Mouse (Mus musculus) liver, embryonic 14.5 days (tissue): ENCODE results near the gene Fiz1. TPM values are rescaled to one million over a fixed set of nuclear protein-coding genes. Genes with fewer than 3 reads are reported as not detected.

Experiments
- ATAC-seq: fragments of 200-750 bp; cut with Nextera tagmentation; 2 replicates; pipeline ENCODE4 v1.8.0; 2017; ENCODE audit warnings: moderate number of reproducible peaks, mild to moderate bottlenecking, moderate library complexity; ENCODE audit not compliant: insufficient read depth
- DNase-seq, 3 experiments: peaks; one replicate each; pipeline ENCODE4 v3.0.0-alpha.2; 2012 to 2013; ENCODE audit warnings: low read depth in 3 of 3, low spot score in 3 of 3
- H3K27ac ChIP-seq: fragments of 300-500 bp; sonication (generic); 2 replicates; pipeline ENCODE4 v1.5.1; 2014; ENCODE audit warnings: moderate library complexity, mild to moderate bottlenecking, control low read depth, inconsistent platforms
- H3K27me3 ChIP-seq: fragments of 300-500 bp; sonication (generic); 2 replicates; pipeline ENCODE4 v1.6.1; 2014; ENCODE audit warnings: mild to moderate bottlenecking, low read length, moderate library complexity; ENCODE audit not compliant: control insufficient read depth, insufficient read depth
- H3K36me3 ChIP-seq: fragments of 300-500 bp; sonication (generic); replicated peaks from 2 replicates; pipeline ENCODE4 v1.6.1; 2014; ENCODE audit warnings: low read depth; ENCODE audit not compliant: control insufficient read depth, insufficient read depth
- H3K4me1 ChIP-seq, 2 experiments: fragments of 200-500 bp in 1 of 2; fragments of 300-500 bp in 1 of 2; sonication (generic) in 1 of 2; replicated peaks; 2 replicates each; pipeline ENCODE4 v1.6.1; 2012 to 2014; ENCODE audit warnings: antibody characterized with exemption in 1 of 2, inconsistent platforms in 1 of 2, low read length in 1 of 2; ENCODE audit not compliant: control insufficient read depth in 2 of 2, insufficient read depth in 2 of 2
- H3K4me2 ChIP-seq: fragments of 300-500 bp; sonication (generic); 2 replicates; pipeline ENCODE4 v1.6.1; 2014; ENCODE audit warnings: low read depth, mild to moderate bottlenecking, control low read depth, moderate library complexity
- H3K4me3 ChIP-seq, 2 experiments: fragments of 200-500 bp in 1 of 2; fragments of 300-500 bp in 1 of 2; sonication (generic) in 1 of 2; 2 replicates each; pipeline ENCODE4 v1.5.1; 2012 to 2014; ENCODE audit warnings: low read depth in 2 of 2, low read length in 2 of 2, mild to moderate bottlenecking in 2 of 2, control low read depth in 1 of 2, inconsistent platforms in 1 of 2, moderate library complexity in 1 of 2; ENCODE audit not compliant: insufficient read depth in 1 of 2
- H3K9ac ChIP-seq: fragments of 300-500 bp; sonication (generic); replicated peaks from 2 replicates; pipeline ENCODE4 v1.6.1; 2014; ENCODE audit warnings: mild to moderate bottlenecking, control low read depth, moderate library complexity
- H3K9me3 ChIP-seq: fragments of 300-500 bp; sonication (generic); 2 replicates; pipeline ENCODE4 v1.6.1; 2016; ENCODE audit warnings: low read length, mixed read lengths; ENCODE audit not compliant: control insufficient read depth
- CTCF ChIP-seq: IDR thresholded peaks from 2 replicates; pipeline ENCODE4 v1.5.1; 2016; ENCODE audit warnings: antibody characterized with exemption, low read depth, control low read depth
- EP300 ChIP-seq: IDR thresholded peaks from 2 replicates; pipeline ENCODE4 v1.6.1; 2016; ENCODE audit warnings: antibody characterized with exemption, low read depth
- WGBS: fragments of 180-500 bp; shearing (Covaris S2); extraction: QIAGEN DNeasy Blood & Tissue Kit; methylation state at CpG from one replicate; pipeline ENCODE4 v1.1.7; 2014; ENCODE audit not compliant: insufficient replicate concordance; 5-methylcytosine and 5-hydroxymethylcytosine counted together
- polyA plus RNA-seq, 2 experiments: library from polyadenylated mRNA; depleted of rRNA in 1 of 2; stranded (reverse) in 1 of 2; unstranded in 1 of 2; fragments of >200 nt; fragmentation: Nextera tagmentation in 1 of 2; extraction: Ambion mirVana in 1 of 2; gene quantifications; 2 replicates each; pipeline versions ENCODE4 v1.2.1 to v1.2.3; 2012 to 2014

Fiz1 gene
- polyA plus RNA-seq, 2 experiments, result 10.7 to 12.1 TPM

DNA sequence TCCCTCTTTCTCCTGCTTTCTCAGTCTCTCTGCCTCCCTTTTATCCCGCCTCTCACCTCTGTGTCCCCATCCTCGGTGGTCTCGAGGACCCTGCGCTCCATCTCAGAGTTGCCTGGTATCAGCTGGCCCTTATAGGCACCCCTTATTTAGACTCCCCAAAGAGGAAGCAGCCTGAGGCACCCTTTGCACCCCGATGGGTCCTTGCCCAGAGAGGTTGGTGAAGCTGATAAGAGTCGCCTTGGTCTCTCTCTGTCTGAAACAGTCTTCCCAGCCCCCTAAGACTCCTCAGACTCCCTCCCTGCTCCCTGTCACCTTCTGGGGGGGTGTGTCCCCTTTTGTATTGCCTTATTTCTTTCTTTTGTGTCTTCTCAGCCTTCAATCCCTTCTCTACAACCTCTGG is 43.4 kb downstream of the Fiz1 start, which contains the start of gene Sbk3:
TSS of gene Sbk3 (minus strand) at position 101 of the 400 bp plus-strand sequence.
- DNase-seq (no peak), ATAC-seq (no peak)
- H3K4me2 ChIP-seq, result no peak within 1 kb of the TSS
- H3K9me3 ChIP-seq, result no peaks in the 10 kb centered on the region
- H3K9ac ChIP-seq, result no peak within 1 kb of the TSS
- H3K4me3 ChIP-seq, result no peak within 1 kb of the TSS
- WGBS, result 28% methylated on average over 6 of the region's 6 CpGs
- H3K27ac ChIP-seq, result no peak within 1 kb of the TSS
- TF ChIP-seq EP300 (no peak), CTCF (no peak)
- H3K4me1 ChIP-seq, result no peaks in the 10 kb centered on the region
- H3K36me3 ChIP-seq, result no peaks in the 10 kb centered on the region
- no peaks in the 10 kb centered on the region for H3K27me3 ChIP-seq

DNA sequence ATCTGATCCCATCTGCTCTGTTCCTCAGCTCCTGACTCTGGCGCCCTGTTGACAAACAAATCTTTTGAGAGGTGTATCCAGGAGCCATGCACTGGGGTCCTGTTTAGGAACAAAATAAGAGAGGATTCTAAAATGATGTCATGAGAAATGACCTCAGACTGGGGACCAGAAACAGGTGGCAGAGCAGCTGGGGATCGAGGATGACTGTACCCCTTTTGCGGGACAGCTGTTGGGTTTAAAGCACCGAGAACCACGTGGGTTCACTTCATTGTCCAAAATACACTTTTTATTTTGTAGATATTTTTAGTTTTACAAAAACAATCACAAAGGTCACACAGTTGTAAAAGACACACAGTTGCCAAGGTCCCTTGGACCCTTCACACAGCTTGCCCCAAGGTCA is 49.5 kb downstream of the Fiz1 start:
- WGBS, result 71% methylated on average over 5 of the region's 5 CpGs
- TF ChIP-seq EP300, result no peak
- TF ChIP-seq CTCF, result no peak
- ATAC-seq (no peak), DNase-seq (no peak)
- no peak overlapping the region for H3K9ac ChIP-seq
- no peaks in the 10 kb centered on the region for H3K27me3 ChIP-seq
- H3K4me1 ChIP-seq, result no peaks in the 10 kb centered on the region
- no peaks in the 10 kb centered on the region for H3K36me3 ChIP-seq
- H3K9me3 ChIP-seq, result no peaks in the 10 kb centered on the region
- no peak overlapping the region for H3K27ac ChIP-seq
- no peak overlapping the region for H3K4me2 ChIP-seq
- H3K4me3 ChIP-seq, result no peak overlapping the region

DNA sequence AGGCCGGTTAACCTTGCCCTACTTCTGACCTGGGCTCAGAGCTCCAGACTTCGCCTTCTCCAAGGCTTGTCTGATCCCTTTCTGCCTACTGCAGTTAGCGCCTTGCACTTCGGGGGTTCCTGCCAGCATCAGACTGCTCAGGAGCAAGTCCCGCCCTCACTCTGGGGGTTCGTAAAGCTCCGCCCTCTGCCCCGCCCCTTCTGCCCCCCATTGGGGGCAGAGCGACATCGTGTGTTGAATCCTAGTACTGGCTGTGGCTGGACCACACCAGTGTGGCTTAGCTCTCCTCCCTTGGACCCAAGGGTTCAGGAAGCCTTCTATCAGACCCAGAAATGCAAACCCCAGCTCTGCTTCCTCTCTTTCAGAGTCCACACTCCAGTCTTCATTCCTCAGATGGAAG is 50.2 kb downstream of the Fiz1 start, which contains the start of gene Sbk2:
TSS of gene Sbk2 (minus strand) at position 135 of the 400 bp plus-strand sequence.
- Histone ChIP-seq H3K9ac (no peak within 1 kb of the TSS), H3K4me2 (no peak within 1 kb of the TSS), H3K36me3 (no peaks in the 10 kb centered on the region), H3K4me1 (no peaks in the 10 kb centered on the region), H3K27ac (no peak within 1 kb of the TSS), H3K4me3 (no peak within 1 kb of the TSS), H3K27me3 (no peaks in the 10 kb centered on the region), H3K9me3 (no peaks in the 10 kb centered on the region)
- TF ChIP-seq CTCF, result peak; percentile 74
- TF ChIP-seq EP300, result no peak
- ATAC-seq, result peak; percentile 80; the same call in 1 of the 2 replicates
- WGBS, result 3% methylated on average over 10 of the region's 10 CpGs
- DNase-seq, result peak; percentile 17 to 31 (median 20)

DNA sequence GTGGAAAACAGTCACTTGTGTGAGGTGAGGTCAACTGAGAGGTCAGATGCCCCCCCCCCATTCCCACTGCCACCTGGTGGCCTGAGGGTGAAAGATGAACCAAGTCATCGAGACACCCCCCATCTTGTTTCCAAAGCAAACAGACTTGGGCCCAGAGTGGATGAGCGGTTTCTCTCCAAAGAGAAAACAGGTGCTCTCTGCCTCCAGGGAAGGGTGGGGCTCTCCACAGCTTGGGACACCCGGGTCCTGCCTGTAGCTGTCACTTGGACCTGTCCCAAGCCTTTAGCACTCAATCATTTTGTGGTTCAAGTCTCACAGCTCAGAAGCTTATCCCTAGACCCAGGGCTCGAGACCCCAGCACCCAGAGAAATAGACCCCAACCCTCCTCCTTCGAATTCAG is 51.0 kb downstream of the Fiz1 start:
- H3K4me1 ChIP-seq, result no peaks in the 10 kb centered on the region
- no peaks in the 10 kb centered on the region for H3K9me3 ChIP-seq
- TF ChIP-seq CTCF, result no peak
- TF ChIP-seq EP300, result no peak
- 55% methylated on average over 5 of the region's 5 CpGs for WGBS
- no peak overlapping the region for H3K27ac ChIP-seq
- H3K4me3 ChIP-seq, result no peak overlapping the region
- H3K27me3 ChIP-seq, result no peaks in the 10 kb centered on the region
- no peak overlapping the region for H3K4me2 ChIP-seq
- no peak overlapping the region for H3K9ac ChIP-seq
- ATAC-seq (no peak), DNase-seq (no peak)
- no peaks in the 10 kb centered on the region for H3K36me3 ChIP-seq

DNA sequence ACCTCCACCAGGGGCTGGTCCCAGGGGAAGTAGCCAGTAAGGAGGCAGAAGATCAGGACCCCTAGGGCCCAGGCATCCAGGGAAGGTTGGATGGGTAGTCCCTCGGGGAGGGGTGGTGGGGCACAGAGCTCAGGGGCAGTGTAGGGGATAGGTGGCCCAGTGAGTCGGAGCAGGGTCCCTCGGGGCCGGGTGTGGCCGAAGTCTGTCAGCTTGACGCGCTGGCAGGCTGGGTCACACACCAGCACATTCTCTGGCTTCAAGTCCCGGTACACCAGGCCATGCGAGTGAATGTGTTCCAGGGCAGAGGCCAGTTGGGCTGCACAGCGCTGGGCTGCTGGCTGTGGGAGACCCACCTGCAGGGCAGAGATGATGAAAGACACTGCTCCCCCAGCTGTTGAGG is 57.1 kb downstream of the Fiz1 start:
- no peaks in the 10 kb centered on the region for H3K9me3 ChIP-seq
- H3K36me3 ChIP-seq, result no peaks in the 10 kb centered on the region
- TF ChIP-seq CTCF, result no peak
- TF ChIP-seq EP300, result no peak
- no peak overlapping the region for H3K4me2 ChIP-seq
- H3K4me1 ChIP-seq, result no peaks in the 10 kb centered on the region
- WGBS, result 62% methylated on average over 10 of the region's 10 CpGs
- ATAC-seq (no peak), DNase-seq (no peak)
- no peak overlapping the region for H3K27ac ChIP-seq
- H3K9ac ChIP-seq, result no peak overlapping the region
- no peak overlapping the region for H3K4me3 ChIP-seq
- H3K27me3 ChIP-seq, result no peaks in the 10 kb centered on the region

Other genes with a start within 250 kb of the Fiz1 start
- not detected in 2 replicates for gene Fam71e2, start 243.4 kb downstream of the Fiz1 start, polyA plus RNA-seq (2012; rRNA removed)
- gene Fam71e2, start 243.4 kb downstream of the Fiz1 start, polyA plus RNA-seq (2014; fragmentation: Nextera tagmentation; extraction: Ambion mirVana), result not detected in 2 replicates
- gene Il11, start 231.8 kb downstream of the Fiz1 start, polyA plus RNA-seq (2012; rRNA removed), result 0.03 and 0.09 TPM in 2 replicates
- gene Il11, start 231.8 kb downstream of the Fiz1 start, polyA plus RNA-seq (2014; fragmentation: Nextera tagmentation; extraction: Ambion mirVana), result not detected in 2 replicates
- gene Tmem190, start 231.8 kb downstream of the Fiz1 start, polyA plus RNA-seq (2012; rRNA removed), result not detected in 2 replicates
- not detected in 2 replicates for gene Tmem190, start 231.8 kb downstream of the Fiz1 start, polyA plus RNA-seq (2014; fragmentation: Nextera tagmentation; extraction: Ambion mirVana)
- gene Tmem238, start 225.0 kb downstream of the Fiz1 start, polyA plus RNA-seq (2012; rRNA removed), result 7.5 and 8.2 TPM in 2 replicates
- 5.4 and 5.8 TPM in 2 replicates for gene Tmem238, start 225.0 kb downstream of the Fiz1 start, polyA plus RNA-seq (2014; fragmentation: Nextera tagmentation; extraction: Ambion mirVana)
- 237 and 307 TPM in 2 replicates for gene Rpl28, start 221.8 kb downstream of the Fiz1 start, polyA plus RNA-seq (2012; rRNA removed)
- 185 and 186 TPM in 2 replicates for gene Rpl28, start 221.8 kb downstream of the Fiz1 start, polyA plus RNA-seq (2014; fragmentation: Nextera tagmentation; extraction: Ambion mirVana)
- gene Ube2s, start 202.1 kb downstream of the Fiz1 start, polyA plus RNA-seq (2012; rRNA removed), result 186 and 265 TPM in 2 replicates
- gene Ube2s, start 202.1 kb downstream of the Fiz1 start, polyA plus RNA-seq (2014; fragmentation: Nextera tagmentation; extraction: Ambion mirVana), result 295 and 316 TPM in 2 replicates
- 0.01 and 0.14 TPM in 2 replicates for gene Shisa7, start 170.0 kb downstream of the Fiz1 start, polyA plus RNA-seq (2012; rRNA removed)
- gene Shisa7, start 170.0 kb downstream of the Fiz1 start, polyA plus RNA-seq (2014; fragmentation: Nextera tagmentation; extraction: Ambion mirVana), result not detected in 2 replicates
- 1.6 and 2.4 TPM in 2 replicates for gene Isoc2b, start 144.4 kb downstream of the Fiz1 start, polyA plus RNA-seq (2012; rRNA removed)
- 2.8 and 3.8 TPM in 2 replicates for gene Isoc2b, start 144.4 kb downstream of the Fiz1 start, polyA plus RNA-seq (2014; fragmentation: Nextera tagmentation; extraction: Ambion mirVana)
- 6.6 and 6.7 TPM in 2 replicates for gene Isoc2a, start 137.5 kb downstream of the Fiz1 start, polyA plus RNA-seq (2012; rRNA removed)
- 0.56 and 0.86 TPM in 2 replicates for gene Isoc2a, start 137.5 kb downstream of the Fiz1 start, polyA plus RNA-seq (2014; fragmentation: Nextera tagmentation; extraction: Ambion mirVana)
- 0.02 TPM in 1 of 2 replicates, not detected in the other for gene Gm36210, start 108.2 kb downstream of the Fiz1 start, polyA plus RNA-seq (2012; rRNA removed)
- not detected in 2 replicates for gene Gm36210, start 108.2 kb downstream of the Fiz1 start, polyA plus RNA-seq (2014; fragmentation: Nextera tagmentation; extraction: Ambion mirVana)
- gene Zfp628, start 99.5 kb downstream of the Fiz1 start, polyA plus RNA-seq (2012; rRNA removed), result 2.9 and 3.7 TPM in 2 replicates
- 1.5 and 1.6 TPM in 2 replicates for gene Zfp628, start 99.5 kb downstream of the Fiz1 start, polyA plus RNA-seq (2014; fragmentation: Nextera tagmentation; extraction: Ambion mirVana)
- gene Nat14, start 92.7 kb downstream of the Fiz1 start, polyA plus RNA-seq (2012; rRNA removed), result 0.38 and 0.39 TPM in 2 replicates
- gene Nat14, start 92.7 kb downstream of the Fiz1 start, polyA plus RNA-seq (2014; fragmentation: Nextera tagmentation; extraction: Ambion mirVana), result 0.10 and 0.11 TPM in 2 replicates
- gene Ssc5d, start 88.9 kb downstream of the Fiz1 start, polyA plus RNA-seq (2012; rRNA removed), result 0.12 and 0.14 TPM in 2 replicates
- gene Ssc5d, start 88.9 kb downstream of the Fiz1 start, polyA plus RNA-seq (2014; fragmentation: Nextera tagmentation; extraction: Ambion mirVana), result 0.03 and 0.09 TPM in 2 replicates
- 0.01 and 0.02 TPM in 2 replicates for gene Sbk2, start 50.3 kb downstream of the Fiz1 start, polyA plus RNA-seq (2012; rRNA removed)
- gene Sbk2, start 50.3 kb downstream of the Fiz1 start, polyA plus RNA-seq (2014; fragmentation: Nextera tagmentation; extraction: Ambion mirVana), result not detected in 2 replicates
- gene Sbk3, start 43.5 kb downstream of the Fiz1 start, polyA plus RNA-seq (2012; rRNA removed), result not detected in 2 replicates
- not detected in 2 replicates for gene Sbk3, start 43.5 kb downstream of the Fiz1 start, polyA plus RNA-seq (2014; fragmentation: Nextera tagmentation; extraction: Ambion mirVana)
- gene Zfp579, start 18.5 kb downstream of the Fiz1 start, polyA plus RNA-seq (2012; rRNA removed), result 6.7 and 11.2 TPM in 2 replicates
- gene Zfp579, start 18.5 kb downstream of the Fiz1 start, polyA plus RNA-seq (2014; fragmentation: Nextera tagmentation; extraction: Ambion mirVana), result 2.8 and 4.0 TPM in 2 replicates
- 9.1 and 9.5 TPM in 2 replicates for gene Zfp524, start 282 bp downstream of the Fiz1 start, polyA plus RNA-seq (2012; rRNA removed)
- gene Zfp524, start 282 bp downstream of the Fiz1 start, polyA plus RNA-seq (2014; fragmentation: Nextera tagmentation; extraction: Ambion mirVana), result 8.9 TPM in 2 replicates
- gene Gm44973, start 799 bp upstream of the Fiz1 start, polyA plus RNA-seq (2012; rRNA removed), result 0.03 and 0.10 TPM in 2 replicates
- 1.6 and 1.9 TPM in 2 replicates for gene Gm44973, start 799 bp upstream of the Fiz1 start, polyA plus RNA-seq (2014; fragmentation: Nextera tagmentation; extraction: Ambion mirVana)
- 6.4 and 7.6 TPM in 2 replicates for gene Zfp865, start 5.7 kb upstream of the Fiz1 start, polyA plus RNA-seq (2012; rRNA removed)
- 0.98 and 1.0 TPM in 2 replicates for gene Zfp865, start 5.7 kb upstream of the Fiz1 start, polyA plus RNA-seq (2014; fragmentation: Nextera tagmentation; extraction: Ambion mirVana)
- gene Ccdc106, start 5.9 kb upstream of the Fiz1 start, polyA plus RNA-seq (2012; rRNA removed), result 0.49 and 0.64 TPM in 2 replicates
- 0.24 and 0.35 TPM in 2 replicates for gene Ccdc106, start 5.9 kb upstream of the Fiz1 start, polyA plus RNA-seq (2014; fragmentation: Nextera tagmentation; extraction: Ambion mirVana)
- gene 4632433K11Rik, start 19.4 kb upstream of the Fiz1 start, polyA plus RNA-seq (2012; rRNA removed), result not detected in 2 replicates
- gene 4632433K11Rik, start 19.4 kb upstream of the Fiz1 start, polyA plus RNA-seq (2014; fragmentation: Nextera tagmentation; extraction: Ambion mirVana), result not detected in 2 replicates
- 0.90 and 0.96 TPM in 2 replicates for gene Zfp784, start 23.7 kb upstream of the Fiz1 start, polyA plus RNA-seq (2012; rRNA removed)
- gene Zfp784, start 23.7 kb upstream of the Fiz1 start, polyA plus RNA-seq (2014; fragmentation: Nextera tagmentation; extraction: Ambion mirVana), result 0.86 and 1.0 TPM in 2 replicates
- gene Zfp580, start 36.8 kb upstream of the Fiz1 start, polyA plus RNA-seq (2012; rRNA removed), result 1.4 and 1.7 TPM in 2 replicates
- gene Zfp580, start 36.8 kb upstream of the Fiz1 start, polyA plus RNA-seq (2014; fragmentation: Nextera tagmentation; extraction: Ambion mirVana), result 1.6 and 1.8 TPM in 2 replicates
- 110 and 132 TPM in 2 replicates for gene U2af2, start 47.4 kb upstream of the Fiz1 start, polyA plus RNA-seq (2012; rRNA removed)
- 52.2 and 60.2 TPM in 2 replicates for gene U2af2, start 47.4 kb upstream of the Fiz1 start, polyA plus RNA-seq (2014; fragmentation: Nextera tagmentation; extraction: Ambion mirVana)
- gene Epn1, start 65.5 kb upstream of the Fiz1 start, polyA plus RNA-seq (2012; rRNA removed), result 54.4 and 57.5 TPM in 2 replicates
- 45.4 and 56.7 TPM in 2 replicates for gene Epn1, start 65.5 kb upstream of the Fiz1 start, polyA plus RNA-seq (2014; fragmentation: Nextera tagmentation; extraction: Ambion mirVana)
- not detected in 2 replicates for gene Rfpl4, start 102.3 kb upstream of the Fiz1 start, polyA plus RNA-seq (2012; rRNA removed)
- not detected in 2 replicates for gene Rfpl4, start 102.3 kb upstream of the Fiz1 start, polyA plus RNA-seq (2014; fragmentation: Nextera tagmentation; extraction: Ambion mirVana)
- 0.08 and 0.28 TPM in 2 replicates for gene Rasl2-9, start 111.3 kb upstream of the Fiz1 start, polyA plus RNA-seq (2012; rRNA removed)
- gene Rasl2-9, start 111.3 kb upstream of the Fiz1 start, polyA plus RNA-seq (2014; fragmentation: Nextera tagmentation; extraction: Ambion mirVana), result 0.28 and 0.38 TPM in 2 replicates
- not detected in 2 replicates for gene Vmn1r55, start 135.0 kb upstream of the Fiz1 start, polyA plus RNA-seq (2012; rRNA removed)
- not detected in 2 replicates for gene Vmn1r55, start 135.0 kb upstream of the Fiz1 start, polyA plus RNA-seq (2014; fragmentation: Nextera tagmentation; extraction: Ambion mirVana)
- gene Vmn1r56, start 182.1 kb upstream of the Fiz1 start, polyA plus RNA-seq (2012; rRNA removed), result not detected in 2 replicates
- not detected in 2 replicates for gene Vmn1r56, start 182.1 kb upstream of the Fiz1 start, polyA plus RNA-seq (2014; fragmentation: Nextera tagmentation; extraction: Ambion mirVana)
- not detected in 2 replicates for gene Vmn1r57, start 203.8 kb upstream of the Fiz1 start, polyA plus RNA-seq (2012; rRNA removed)
- not detected in 2 replicates for gene Vmn1r57, start 203.8 kb upstream of the Fiz1 start, polyA plus RNA-seq (2014; fragmentation: Nextera tagmentation; extraction: Ambion mirVana)